Mouse (Mus musculus) T-helper 17 cell (primary cell): Measurements from ENCODE around the gene Sfxn5.

Experiments
- in situ Hi-C, 2 experiments: fragments of 300-600 bp; cut with MboI, MseI; formaldehyde crosslinking; loops; 1 replicate in 1 of 2; 2 replicates in 1 of 2; pipeline ENCODE4 v1.15.1; 2025; ENCODE audit warnings: high pct_unique_total_duplicates in 2 of 2

The Sfxn5 gene

GRCm38 (mm10) chr6:85234796-85235195 is 98.4 kb downstream of the Sfxn5 start:
- in situ Hi-C loops = no loop called here

GRCm38 (mm10) chr6:85232836-85233623 is 100.2 kb downstream of the Sfxn5 start:
- in situ Hi-C loops = no loop called here

- in situ Hi-C loops = no loop called here
Observed at GRCm38 (mm10) chr6:85232045-85232444, 101.2 kb downstream of the Sfxn5 start.

GRCm38 (mm10) chr6:85231469-85231868 is 101.8 kb downstream of the Sfxn5 start:
- in situ Hi-C loops = no loop called here

- in situ Hi-C loops = no loop called here
Observed at GRCm38 (mm10) chr6:85230762-85231161, 102.5 kb downstream of the Sfxn5 start.

- in situ Hi-C loops = no loop called here
Observed at GRCm38 (mm10) chr6:85227520-85227919, 105.7 kb downstream of the Sfxn5 start.

- in situ Hi-C loops = no loop called here
Observed at GRCm38 (mm10) chr6:85226570-85226969, 106.7 kb downstream of the Sfxn5 start.

GRCm38 (mm10) chr6:85224442-85224891 is 108.8 kb downstream of the Sfxn5 start:
- in situ Hi-C loops = no loop called here

GRCm38 (mm10) chr6:85223498-85224150 is 109.6 kb downstream of the Sfxn5 start:
- in situ Hi-C loops = no loop called here

GRCm38 (mm10) chr6:85222551-85222950 is 110.7 kb downstream of the Sfxn5 start:
- in situ Hi-C loops = no loop called here

GRCm38 (mm10) chr6:85220917-85221316 is 112.3 kb downstream of the Sfxn5 start:
- in situ Hi-C loops = no loop called here

GRCm38 (mm10) chr6:85219706-85220105 is 113.5 kb downstream of the Sfxn5 start:
- in situ Hi-C loops = no loop called here

- in situ Hi-C loops = no loop called here
Observed at GRCm38 (mm10) chr6:85218684-85219445, 114.4 kb downstream of the Sfxn5 start.

- in situ Hi-C loops = no loop called here
Observed at GRCm38 (mm10) chr6:85218251-85218650, 115.0 kb downstream of the Sfxn5 start.

- in situ Hi-C loops = no loop called here
Observed at GRCm38 (mm10) chr6:85210686-85211085, 122.5 kb downstream of the Sfxn5 start.

GRCm38 (mm10) chr6:85209226-85209967 is 123.8 kb downstream of the Sfxn5 start:
- in situ Hi-C loops = no loop called here

GRCm38 (mm10) chr6:85207345-85207744 is 125.9 kb downstream of the Sfxn5 start:
- in situ Hi-C loops = no loop called here

- in situ Hi-C loops = no loop called here
Observed at GRCm38 (mm10) chr6:85206939-85207285, 126.3 kb downstream of the Sfxn5 start.

GRCm38 (mm10) chr6:85206182-85206938 is 126.9 kb downstream of the Sfxn5 start:
- in situ Hi-C loops = no loop called here

- in situ Hi-C loops = no loop called here
Observed at GRCm38 (mm10) chr6:85197951-85198350, 135.3 kb downstream of the Sfxn5 start.
